Mouse (Mus musculus) heart, embryonic 12.5 days (tissue): ENCODE data around the gene Trim10. TPM values are rescaled to one million over a fixed set of nuclear protein-coding genes. Genes with fewer than 3 reads are reported as not detected.

Experiments
- ATAC-seq: fragments of 200-750 bp; cut with Nextera tagmentation; 2 replicates; pipeline ENCODE4 v1.8.0; 2017; ENCODE audit warnings: moderate TSS enrichment, moderate library complexity; ENCODE audit not compliant: insufficient number of reproducible peaks, low FRiP score
- H3K27ac ChIP-seq: fragments of 300-500 bp; sonication (generic); 2 replicates; pipeline ENCODE4 v1.5.1; 2016; ENCODE audit warnings: mild to moderate bottlenecking, moderate library complexity; ENCODE audit not compliant: poor library complexity, severe bottlenecking
- H3K27me3 ChIP-seq: fragments of 300-500 bp; sonication (generic); replicated peaks from 2 replicates; pipeline ENCODE4 v1.6.1; 2016; ENCODE audit warnings: mild to moderate bottlenecking, moderate library complexity
- H3K36me3 ChIP-seq: fragments of 300-500 bp; sonication (generic); 2 replicates; pipeline ENCODE4 v1.6.1; 2016; ENCODE audit warnings: mild to moderate bottlenecking, moderate library complexity
- H3K4me1 ChIP-seq: fragments of 300-500 bp; sonication (generic); replicated peaks from 2 replicates; pipeline ENCODE4 v1.6.1; 2016; ENCODE audit warnings: mild to moderate bottlenecking
- H3K4me2 ChIP-seq: fragments of 300-500 bp; sonication (generic); 2 replicates; pipeline ENCODE4 v1.6.1; 2016; ENCODE audit warnings: mild to moderate bottlenecking, moderate library complexity
- H3K4me3 ChIP-seq: fragments of 300-500 bp; sonication (generic); 2 replicates; pipeline ENCODE4 v1.5.1; 2016; ENCODE audit warnings: mild to moderate bottlenecking
- H3K9ac ChIP-seq: fragments of 300-500 bp; sonication (generic); 2 replicates; pipeline ENCODE4 v1.6.1; 2016; ENCODE audit warnings: mild to moderate bottlenecking, moderate library complexity
- H3K9me3 ChIP-seq: fragments of 300-500 bp; sonication (generic); replicated peaks from 2 replicates; pipeline ENCODE4 v1.6.1; 2016; ENCODE audit warnings: mild to moderate bottlenecking, moderate library complexity
- WGBS: fragments of 180-500 bp; shearing (Covaris S2); methylation state at CpG from one replicate; pipeline ENCODE4 v1.1.7; 2016; 5-methylcytosine and 5-hydroxymethylcytosine counted together
- polyA plus RNA-seq: library from polyadenylated mRNA; unstranded; fragments of >200 nt; fragmentation: Nextera tagmentation; extraction: Ambion mirVana; gene quantifications from 2 replicates; pipeline ENCODE4 v1.2.1, GENCODE M21; 2016

The Trim10 gene
- polyA plus RNA-seq, 1 experiment from 2014 or later, result 27.0 TPM

- H3K27ac ChIP-seq, result no peak overlapping the region
- no peak overlapping the region for H3K4me2 ChIP-seq
- no peaks in the 10 kb centered on the region for H3K36me3 ChIP-seq
- H3K4me3 ChIP-seq, result no peak overlapping the region
- WGBS, result 4% methylated on average over 2 of the region's 2 CpGs
- no peaks in the 10 kb centered on the region; the same call in 1 of the 2 replicates for H3K27me3 ChIP-seq
- H3K4me1 ChIP-seq, result no peaks in the 10 kb centered on the region
- no peaks in the 10 kb centered on the region for H3K9me3 ChIP-seq
- no peak for ATAC-seq
- H3K9ac ChIP-seq, result no peak overlapping the region
Observed at GRCm38 (mm10) chr17:36914108-36914507, 44.7 kb downstream of the Trim10 start.

- H3K27me3 ChIP-seq, result no peaks in the 10 kb centered on the region; the same call in 1 of the 2 replicates
- H3K9ac ChIP-seq, result no peak overlapping the region
- no peak overlapping the region for H3K4me3 ChIP-seq
- ATAC-seq, result no peak
- no peak overlapping the region for H3K4me2 ChIP-seq
- H3K4me1 ChIP-seq, result no peaks in the 10 kb centered on the region
- WGBS, result 10% methylated on average over 9 of the region's 9 CpGs
- H3K9me3 ChIP-seq, result no peaks in the 10 kb centered on the region
- H3K27ac ChIP-seq, result no peak overlapping the region
- H3K36me3 ChIP-seq, result no peaks in the 10 kb centered on the region
Observed at GRCm38 (mm10) chr17:36915076-36915475, 45.7 kb downstream of the Trim10 start.

- 0 out of 2 replicates have a peak, but pooled peaks cover 3% of the 10 kb centered on the region for H3K27me3 ChIP-seq
- H3K4me2 ChIP-seq, result no peak overlapping the region
- H3K27ac ChIP-seq, result no peak overlapping the region
- 43% methylated on average over 15 of the region's 15 CpGs for WGBS
- no peaks in the 10 kb centered on the region for H3K9me3 ChIP-seq
- no peaks in the 10 kb centered on the region for H3K36me3 ChIP-seq
- H3K4me3 ChIP-seq, result no peak overlapping the region
- H3K4me1 ChIP-seq, result no peaks in the 10 kb centered on the region
- H3K9ac ChIP-seq, result no peak overlapping the region
- ATAC-seq, result no peak
Observed at GRCm38 (mm10) chr17:36920239-36920638, 50.9 kb downstream of the Trim10 start.

- no peaks in the 10 kb centered on the region for H3K9me3 ChIP-seq
- 85% methylated on average over 4 of the region's 4 CpGs for WGBS
- H3K9ac ChIP-seq, result no peak overlapping the region
- no peaks in the 10 kb centered on the region for H3K36me3 ChIP-seq
- H3K27me3 ChIP-seq, result 0 out of 2 replicates have a peak, but pooled peaks cover 8% of the 10 kb centered on the region
- no peak overlapping the region for H3K4me2 ChIP-seq
- ATAC-seq, result no peak
- H3K27ac ChIP-seq, result no peak overlapping the region
- H3K4me1 ChIP-seq, result no peaks in the 10 kb centered on the region
- no peak overlapping the region for H3K4me3 ChIP-seq
Observed at GRCm38 (mm10) chr17:36922715-36923114, 53.3 kb downstream of the Trim10 start.

GRCm38 (mm10) chr17:36923491-36923890 is 54.1 kb downstream of the Trim10 start:
- 59% methylated on average over 4 of the region's 4 CpGs for WGBS
- no peak for ATAC-seq
- H3K36me3 ChIP-seq, result no peaks in the 10 kb centered on the region
- no peak overlapping the region for H3K9ac ChIP-seq
- H3K9me3 ChIP-seq, result no peaks in the 10 kb centered on the region
- no peak overlapping the region for H3K27ac ChIP-seq
- no peak overlapping the region for H3K4me2 ChIP-seq
- H3K27me3 ChIP-seq, result 0 out of 2 replicates have a peak, but pooled peaks cover 8% of the 10 kb centered on the region
- no peaks in the 10 kb centered on the region for H3K4me1 ChIP-seq
- no peak overlapping the region for H3K4me3 ChIP-seq

Other genes with a start within 250 kb of the Trim10 start
- not detected in 2 replicates for gene H2-M9, start 226.9 kb upstream of the Trim10 start, polyA plus RNA-seq
- not detected in 2 replicates for gene H2-M1, start 197.4 kb upstream of the Trim10 start, polyA plus RNA-seq
- gene H2-M10.5, start 96.7 kb upstream of the Trim10 start, polyA plus RNA-seq, result not detected in 2 replicates
- not detected in 2 replicates for gene H2-M10.6, start 57.4 kb upstream of the Trim10 start, polyA plus RNA-seq
- gene Trim26, start 32.4 kb upstream of the Trim10 start, polyA plus RNA-seq, result 28.8 and 28.9 TPM in 2 replicates
- 0.40 and 0.47 TPM in 2 replicates for gene Trim15, start 2.4 kb upstream of the Trim10 start, polyA plus RNA-seq
- gene Trim40, start 20.5 kb downstream of the Trim10 start, polyA plus RNA-seq, result not detected in 2 replicates
- not detected in 2 replicates for gene Trim31, start 28.5 kb downstream of the Trim10 start, polyA plus RNA-seq
- not detected in 2 replicates for gene Rnf39, start 73.3 kb downstream of the Trim10 start, polyA plus RNA-seq
- 83.2 and 83.8 TPM in 2 replicates for gene Ppp1r11, start 82.2 kb downstream of the Trim10 start, polyA plus RNA-seq
- 37.5 and 40.3 TPM in 2 replicates for gene Znrd1, start 89.0 kb downstream of the Trim10 start, polyA plus RNA-seq
- gene Znrd1as, start 89.0 kb downstream of the Trim10 start, polyA plus RNA-seq, result 6.4 and 6.7 TPM in 2 replicates
- 0.20 TPM in 1 of 2 replicates, not detected in the other for gene 2410137M14Rik, start 111.7 kb downstream of the Trim10 start, polyA plus RNA-seq
- gene H2-M5, start 120.0 kb downstream of the Trim10 start, polyA plus RNA-seq, result 0.31 and 0.36 TPM in 2 replicates
- 60.0 and 64.4 TPM in 2 replicates for gene Zfp57, start 131.6 kb downstream of the Trim10 start, polyA plus RNA-seq
- gene Mog, start 153.8 kb downstream of the Trim10 start, polyA plus RNA-seq, result 0.10 TPM in 1 of 2 replicates, not detected in the other
- 8.3 and 8.6 TPM in 2 replicates for gene Gabbr1, start 176.4 kb downstream of the Trim10 start, polyA plus RNA-seq
- 0.08 TPM in 1 of 2 replicates, not detected in the other for gene Olfr90, start 218.9 kb downstream of the Trim10 start, polyA plus RNA-seq
- gene Olfr91, start 228.7 kb downstream of the Trim10 start, polyA plus RNA-seq, result 0.05 TPM in 1 of 2 replicates, not detected in the other